Mouse (Mus musculus): ENCODE data around the gene Art5. TPM values are rescaled to one million over a fixed set of nuclear protein-coding genes. Genes with fewer than 3 reads are reported as not detected.
A peak's percentile ranks its signal among the peaks of the same experiment; 100 is the strongest.

The Art5 gene
- total and polyA plus RNA-seq, 2 experiments from 2014 or later = 3.5 to 3.6 TPM

GRCm38 (mm10) chr7:102065046-102065891 lies 44.0 kb downstream of the Art5 start, which contains the start of the genes Rnf121, Xndc1 and Xntrpc:
Gene Rnf121 (minus strand): TSS chr7:102065469.
Gene Xndc1 (plus strand): TSS chr7:102065511.
Gene Xntrpc (plus strand): TSS chr7:102065713.
- 0 out of 2 replicates have a peak, but pooled peaks cover 7% of the 10 kb centered on the region for H3K36me3 ChIP-seq (replicated peaks; ENCODE audit: control insufficient read depth, insufficient read depth, low read length)
- no peaks in the 10 kb centered on the region for H3K27me3 ChIP-seq (ENCODE audit: control insufficient read depth, insufficient read depth, low read length)
- H3K4me2 ChIP-seq (ENCODE audit: low read depth, low read length) = peak within 1 kb of the TSS; percentile 78
- ATAC-seq (ENCODE audit: insufficient read depth, low read depth) (peak; percentile 98), DNase-seq (ENCODE audit: low spot score) (peak; percentile 94)
- H3K9me3 ChIP-seq (replicated peaks; ENCODE audit: control insufficient read depth, low read length) = no peaks in the 10 kb centered on the region
- TF ChIP-seq CTCF (IDR thresholded peaks at IDR 0.05; ENCODE audit: low read depth) (no peak), EP300 (IDR thresholded peaks at IDR 0.05; ENCODE audit: low read depth) (peak; percentile 70; the same call in 1 of the 2 replicates)
- H3K4me3 ChIP-seq (ENCODE audit: low read depth, low read length) = peak within 1 kb of the TSS; percentile 76
- peak within 1 kb of the TSS; percentile 77 for H3K27ac ChIP-seq (ENCODE audit: low read depth)
- peak within 1 kb of the TSS; percentile 63 for H3K9ac ChIP-seq (replicated peaks; ENCODE audit: low read depth, low read length)
- peaks cover 17% of the 10 kb centered on the region for H3K4me1 ChIP-seq (ENCODE audit: control insufficient read depth, insufficient read depth)
- WGBS = under 1% methylated on average over 56 of the region's 56 CpGs

GRCm38 (mm10) chr7:102064655-102065045 lies 44.6 kb downstream of the Art5 start:
- Histone ChIP-seq H3K27me3 (ENCODE audit: control insufficient read depth, insufficient read depth, low read length) (no peaks in the 10 kb centered on the region), H3K36me3 (replicated peaks; ENCODE audit: control insufficient read depth, insufficient read depth, low read length) (0 out of 2 replicates have a peak, but pooled peaks cover 3% of the 10 kb centered on the region), H3K9ac (replicated peaks; ENCODE audit: low read depth, low read length) (peak overlapping the region; percentile 63), H3K4me1 (ENCODE audit: control insufficient read depth, insufficient read depth) (peaks cover 17% of the 10 kb centered on the region), H3K27ac (ENCODE audit: low read depth) (peak overlapping the region; percentile 77), H3K4me2 (ENCODE audit: low read depth, low read length) (peak overlapping the region; percentile 78), H3K9me3 (replicated peaks; ENCODE audit: control insufficient read depth, low read length) (no peaks in the 10 kb centered on the region), H3K4me3 (ENCODE audit: low read depth, low read length) (peak overlapping the region; percentile 76)
- DNase-seq (ENCODE audit: low spot score) (no peak), ATAC-seq (ENCODE audit: insufficient read depth, low read depth) (no peak)
- under 1% methylated on average over 9 of the region's 9 CpGs for WGBS
- TF ChIP-seq CTCF (IDR thresholded peaks at IDR 0.05; ENCODE audit: low read depth) (no peak), EP300 (IDR thresholded peaks at IDR 0.05; ENCODE audit: low read depth) (no peak)

GRCm38 (mm10) chr7:102063891-102064290 lies 45.4 kb downstream of the Art5 start:
- Histone ChIP-seq H3K4me1 (ENCODE audit: control insufficient read depth, insufficient read depth) (peaks cover 17% of the 10 kb centered on the region), H3K9me3 (replicated peaks; ENCODE audit: control insufficient read depth, low read length) (no peaks in the 10 kb centered on the region), H3K4me2 (ENCODE audit: low read depth, low read length) (peak overlapping the region; percentile 78), H3K9ac (replicated peaks; ENCODE audit: low read depth, low read length) (no peak overlapping the region), H3K27ac (ENCODE audit: low read depth) (no peak overlapping the region), H3K36me3 (replicated peaks; ENCODE audit: control insufficient read depth, insufficient read depth, low read length) (0 out of 2 replicates have a peak, but pooled peaks cover 6% of the 10 kb centered on the region), H3K27me3 (ENCODE audit: control insufficient read depth, insufficient read depth, low read length) (no peaks in the 10 kb centered on the region), H3K4me3 (ENCODE audit: low read depth, low read length) (peak overlapping the region; percentile 76)
- 46% methylated on average over 9 of the region's 9 CpGs for WGBS
- ATAC-seq (ENCODE audit: insufficient read depth, low read depth) (no peak), DNase-seq (ENCODE audit: low spot score) (no peak)
- TF ChIP-seq CTCF (IDR thresholded peaks at IDR 0.05; ENCODE audit: low read depth) = no peak
- TF ChIP-seq EP300 (IDR thresholded peaks at IDR 0.05; ENCODE audit: low read depth) = no peak

GRCm38 (mm10) chr7:102062203-102062602 lies 47.1 kb downstream of the Art5 start:
- ATAC-seq (ENCODE audit: insufficient read depth, low read depth) (no peak), DNase-seq (ENCODE audit: low spot score) (no peak)
- no peaks in the 10 kb centered on the region for H3K9me3 ChIP-seq (replicated peaks; ENCODE audit: control insufficient read depth, low read length)
- no peak overlapping the region for H3K27ac ChIP-seq (ENCODE audit: low read depth)
- 0 out of 2 replicates have a peak, but pooled peaks cover 6% of the 10 kb centered on the region for H3K36me3 ChIP-seq (replicated peaks; ENCODE audit: control insufficient read depth, insufficient read depth, low read length)
- no peaks in the 10 kb centered on the region for H3K27me3 ChIP-seq (ENCODE audit: control insufficient read depth, insufficient read depth, low read length)
- peaks cover 17% of the 10 kb centered on the region for H3K4me1 ChIP-seq (ENCODE audit: control insufficient read depth, insufficient read depth)
- TF ChIP-seq EP300 (IDR thresholded peaks at IDR 0.05; ENCODE audit: low read depth) = no peak
- TF ChIP-seq CTCF (IDR thresholded peaks at IDR 0.05; ENCODE audit: low read depth) = no peak
- H3K4me3 ChIP-seq (ENCODE audit: low read depth, low read length) = no peak overlapping the region
- 51% methylated on average over 1 of the region's 1 CpGs for WGBS
- no peak overlapping the region for H3K4me2 ChIP-seq (ENCODE audit: low read depth, low read length)
- H3K9ac ChIP-seq (replicated peaks; ENCODE audit: low read depth, low read length) = no peak overlapping the region

GRCm38 (mm10) chr7:102061353-102061752 lies 47.9 kb downstream of the Art5 start:
- H3K4me1 ChIP-seq (ENCODE audit: control insufficient read depth, insufficient read depth) = peaks cover 15% of the 10 kb centered on the region
- H3K4me2 ChIP-seq (ENCODE audit: low read depth, low read length) = no peak overlapping the region
- no peak overlapping the region for H3K9ac ChIP-seq (replicated peaks; ENCODE audit: low read depth, low read length)
- H3K4me3 ChIP-seq (ENCODE audit: low read depth, low read length) = no peak overlapping the region
- H3K9me3 ChIP-seq (replicated peaks; ENCODE audit: control insufficient read depth, low read length) = no peaks in the 10 kb centered on the region
- DNase-seq (ENCODE audit: low spot score) (no peak), ATAC-seq (ENCODE audit: insufficient read depth, low read depth) (no peak)
- H3K27ac ChIP-seq (ENCODE audit: low read depth) = no peak overlapping the region
- 0 out of 2 replicates have a peak, but pooled peaks cover 6% of the 10 kb centered on the region for H3K36me3 ChIP-seq (replicated peaks; ENCODE audit: control insufficient read depth, insufficient read depth, low read length)
- no peaks in the 10 kb centered on the region for H3K27me3 ChIP-seq (ENCODE audit: control insufficient read depth, insufficient read depth, low read length)
- TF ChIP-seq EP300 (IDR thresholded peaks at IDR 0.05; ENCODE audit: low read depth) (no peak), CTCF (IDR thresholded peaks at IDR 0.05; ENCODE audit: low read depth) (no peak)
- WGBS = 74% methylated on average over 3 of the region's 3 CpGs

Data from heart, postnatal 0 days (tissue).